Mouse (Mus musculus) olfactory bulb, adult 2 months (tissue): ENCODE data around the gene Rptor.

Experiments used
- CTCF ChIP-seq: fragments of 200-500 bp; IDR thresholded peaks from 2 replicates; pipeline ENCODE4 v1.5.1; 2012; ENCODE audit warnings: low read depth, mild to moderate bottlenecking, low read length, moderate library complexity; ENCODE audit not compliant: insufficient read depth
- POLR2A ChIP-seq: fragments of 200-500 bp; IDR thresholded peaks from 2 replicates; pipeline ENCODE4 v1.6.1; 2012; ENCODE audit warnings: mild to moderate bottlenecking, low read depth, low read length, moderate library complexity; ENCODE audit not compliant: insufficient read depth

GRCm38 (mm10) chr11:119817362-119817837, 214.7 kb downstream of the Rptor start:
- no peak for TF ChIP-seq POLR2A
- no peak for TF ChIP-seq CTCF
